Mouse (Mus musculus) CD4-positive, CD25-positive, alpha-beta regulatory T cell, adult 4 months (primary cell): ENCODE data around the gene Erc2. TPM values are rescaled to one million over a fixed set of nuclear protein-coding genes. Genes with fewer than 3 reads are reported as not detected.

Source experiments
- ATAC-seq: one replicate; pipeline ENCODE4 v1.8.0; 2017
- polyA plus RNA-seq, 2 experiments: library from polyadenylated mRNA; unstranded; fragments of 100-300 nt; shearing (Covaris generic); gene quantifications; one replicate each; pipeline ENCODE4 v1.2.1; 2017

The Erc2 gene
- polyA plus RNA-seq, 2 experiments from 2014 or later, result 0.38 TPM; not detected in 1

GRCm38 (mm10) chr14:28399897-28400296 lies 777.7 kb downstream of the Erc2 start:
- ATAC-seq, result no peak

- no peak for ATAC-seq
Observed at GRCm38 (mm10) chr14:28405277-28405840, 783.1 kb downstream of the Erc2 start.

DNA sequence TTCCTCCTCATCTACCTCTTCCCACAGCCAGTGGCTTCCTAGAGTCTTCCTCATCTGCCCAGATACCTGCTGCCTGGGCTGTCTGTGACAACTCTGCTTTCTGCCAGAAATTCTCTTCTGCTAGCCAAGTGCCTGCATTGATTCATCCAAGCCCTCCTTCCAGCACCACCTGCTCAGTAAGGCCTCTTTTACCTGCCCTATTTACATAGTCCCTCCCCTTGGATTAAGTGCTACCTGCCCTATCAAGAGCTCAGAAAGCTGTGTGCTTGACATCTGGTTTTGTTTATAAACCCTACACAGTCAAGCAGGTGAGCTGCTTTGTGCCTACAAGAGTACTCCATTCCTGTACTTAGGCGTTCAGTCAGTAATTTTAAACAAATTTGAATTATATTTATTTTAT lies 787.2 kb downstream of the Erc2 start:
- ATAC-seq, result no peak

DNA sequence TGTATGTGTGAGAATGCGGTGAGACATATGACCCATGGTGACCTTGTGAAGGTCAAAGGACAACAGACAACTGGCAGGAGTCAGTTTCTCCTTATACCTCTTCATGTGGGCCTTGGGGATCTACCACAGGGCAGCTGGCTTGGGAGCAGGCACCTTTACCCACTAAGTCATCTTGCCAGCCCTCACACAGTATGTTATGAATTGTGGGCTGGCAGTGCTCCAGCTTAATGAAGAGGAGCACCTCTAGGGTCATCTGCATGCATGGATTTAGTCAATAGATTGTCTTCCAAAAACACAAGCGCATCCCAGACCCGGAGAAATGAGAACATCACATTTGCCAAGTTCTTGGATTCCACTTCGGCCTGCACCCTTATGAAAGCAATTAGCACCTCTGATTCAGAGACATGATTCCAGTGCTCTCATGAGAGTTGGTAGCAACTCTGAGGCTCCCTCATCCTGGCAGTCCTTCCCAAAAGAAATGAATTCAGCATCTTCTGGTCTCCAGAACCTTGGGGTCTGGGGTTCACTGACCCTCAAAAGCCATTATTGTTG lies 787.6 kb downstream of the Erc2 start:
- no peak for ATAC-seq

DNA sequence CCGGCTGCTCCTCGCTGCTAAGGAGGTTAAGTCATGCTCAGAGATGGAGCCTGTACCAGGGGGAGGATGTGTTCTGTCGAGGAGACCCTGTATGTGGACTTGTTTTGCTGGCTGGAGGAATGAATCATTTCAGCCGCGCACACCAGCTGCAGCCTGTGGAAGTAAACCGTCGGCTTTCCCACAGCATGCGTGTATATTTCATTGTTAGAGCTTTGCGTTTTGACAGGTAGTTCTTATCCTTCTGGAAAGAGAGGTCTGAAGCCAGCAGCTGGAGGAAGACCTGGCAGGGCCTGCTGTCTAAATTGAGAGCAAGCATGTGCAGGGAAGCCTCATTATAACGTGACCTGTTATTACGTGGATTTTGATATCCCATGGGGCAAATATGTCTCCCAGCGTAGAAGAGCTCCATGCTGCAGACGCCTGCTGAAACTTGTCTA lies 788.6 kb downstream of the Erc2 start:
- ATAC-seq, result no peak

GRCm38 (mm10) chr14:28412252-28412995 lies 790.2 kb downstream of the Erc2 start:
- no peak for ATAC-seq

GRCm38 (mm10) chr14:28413516-28413915 lies 791.3 kb downstream of the Erc2 start:
- no peak for ATAC-seq

- ATAC-seq, result no peak
Observed at GRCm38 (mm10) chr14:28417019-28417418, 794.8 kb downstream of the Erc2 start.

DNA sequence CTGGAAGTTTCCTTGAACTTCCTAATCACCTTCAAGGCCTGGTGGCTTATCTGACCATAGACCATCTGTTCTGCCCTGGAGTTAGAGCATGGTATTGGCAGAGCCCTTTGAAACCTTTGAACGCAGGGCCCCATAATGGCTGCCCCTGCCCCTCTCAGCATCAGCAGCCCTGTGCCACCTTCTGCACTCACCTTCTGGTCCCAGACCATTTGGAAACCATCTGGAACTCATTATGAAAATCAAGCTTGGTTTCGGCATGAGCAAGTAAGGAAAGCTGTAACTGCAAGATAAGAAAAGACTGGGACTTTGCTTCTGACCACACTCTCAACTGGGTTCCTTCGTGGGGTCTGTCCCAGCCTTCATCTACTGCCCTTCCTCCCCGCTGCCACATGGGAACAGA lies 796.3 kb downstream of the Erc2 start:
- ATAC-seq, result no peak

GRCm38 (mm10) chr14:28419188-28419587 lies 797.0 kb downstream of the Erc2 start:
- no peak for ATAC-seq

GRCm38 (mm10) chr14:28420596-28420995 lies 798.4 kb downstream of the Erc2 start:
- ATAC-seq, result no peak

DNA sequence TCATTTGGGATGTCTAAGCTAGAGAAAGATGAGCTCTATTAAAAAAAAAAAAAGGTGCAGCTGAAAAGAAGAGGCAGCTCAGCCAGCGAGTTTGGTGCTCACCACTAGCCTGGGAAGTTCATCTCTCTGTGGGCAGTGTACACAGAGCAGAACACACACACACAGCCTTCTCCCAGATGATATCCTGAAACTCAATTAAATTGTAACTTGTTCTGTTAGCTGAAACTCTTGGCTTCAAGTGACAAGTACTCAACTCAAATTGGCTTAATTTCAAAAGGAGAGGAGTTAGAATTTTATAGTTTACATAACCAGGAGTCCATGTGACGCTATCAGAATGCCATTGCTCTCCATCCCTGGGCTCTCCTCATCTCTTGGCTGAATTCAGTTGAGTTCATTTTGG lies 804.4 kb downstream of the Erc2 start:
- no peak for ATAC-seq

GRCm38 (mm10) chr14:28431703-28432309 lies 809.6 kb downstream of the Erc2 start:
- no peak for ATAC-seq

- ATAC-seq, result no peak
Observed at GRCm38 (mm10) chr14:28434996-28435395, 812.8 kb downstream of the Erc2 start.

GRCm38 (mm10) chr14:28439171-28439570 lies 816.9 kb downstream of the Erc2 start:
- ATAC-seq, result no peak

- no peak for ATAC-seq
Observed at GRCm38 (mm10) chr14:28441240-28441967, 819.2 kb downstream of the Erc2 start.

DNA sequence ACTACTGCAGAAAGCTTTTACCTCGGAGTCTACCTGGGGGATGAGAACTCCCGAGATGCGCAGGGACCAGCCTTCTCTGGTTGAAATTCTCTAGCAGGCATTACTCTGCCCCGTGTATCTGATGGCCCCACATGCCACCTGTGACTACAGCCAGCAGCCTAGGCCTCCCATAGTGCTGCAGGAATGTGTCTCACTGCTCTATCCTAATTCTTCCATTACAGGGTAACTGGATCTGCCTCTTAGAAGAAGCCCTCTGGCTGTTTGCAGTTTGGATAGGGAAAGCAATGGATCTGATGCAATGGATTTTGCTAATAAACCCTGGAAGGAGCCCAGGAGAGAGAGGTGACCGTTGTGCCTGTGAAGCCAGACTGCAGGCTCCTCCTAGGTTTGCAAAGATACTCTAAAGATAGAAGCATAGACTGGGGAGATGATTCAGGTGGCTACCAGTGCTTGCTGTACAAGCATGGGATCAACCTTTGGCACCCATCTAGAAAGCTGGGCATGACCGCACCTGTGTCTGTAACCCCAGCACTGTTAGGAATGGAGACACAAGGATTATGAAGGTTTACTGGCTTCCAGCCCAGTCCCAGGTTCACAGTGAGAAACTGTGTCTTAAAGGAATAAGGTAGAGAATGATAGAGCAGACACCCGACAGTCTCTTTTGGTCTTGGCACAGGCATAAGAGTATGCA lies 821.2 kb downstream of the Erc2 start:
- ATAC-seq, result no peak

- ATAC-seq, result no peak
Observed at GRCm38 (mm10) chr14:28445737-28446136, 823.5 kb downstream of the Erc2 start.

DNA sequence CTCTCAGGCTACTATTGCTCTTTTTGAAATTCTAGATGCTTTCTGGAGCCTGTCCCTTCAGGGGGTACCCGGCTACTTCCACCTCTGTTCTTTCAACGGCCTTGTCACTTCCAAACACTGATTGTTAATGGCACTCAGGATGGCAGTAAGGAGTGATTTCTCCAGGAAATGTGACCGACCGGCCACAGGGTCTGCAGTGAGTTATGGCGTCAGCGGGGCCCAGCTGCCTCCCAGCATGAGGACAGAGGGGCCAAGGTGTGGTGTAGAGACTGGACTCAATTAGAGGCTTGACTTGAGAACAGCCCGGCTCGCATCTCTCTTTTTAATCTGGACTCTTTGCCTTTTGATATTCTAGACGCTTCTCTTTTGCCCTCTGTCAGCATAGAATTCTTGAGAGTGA lies 829.5 kb downstream of the Erc2 start:
- no peak for ATAC-seq

DNA sequence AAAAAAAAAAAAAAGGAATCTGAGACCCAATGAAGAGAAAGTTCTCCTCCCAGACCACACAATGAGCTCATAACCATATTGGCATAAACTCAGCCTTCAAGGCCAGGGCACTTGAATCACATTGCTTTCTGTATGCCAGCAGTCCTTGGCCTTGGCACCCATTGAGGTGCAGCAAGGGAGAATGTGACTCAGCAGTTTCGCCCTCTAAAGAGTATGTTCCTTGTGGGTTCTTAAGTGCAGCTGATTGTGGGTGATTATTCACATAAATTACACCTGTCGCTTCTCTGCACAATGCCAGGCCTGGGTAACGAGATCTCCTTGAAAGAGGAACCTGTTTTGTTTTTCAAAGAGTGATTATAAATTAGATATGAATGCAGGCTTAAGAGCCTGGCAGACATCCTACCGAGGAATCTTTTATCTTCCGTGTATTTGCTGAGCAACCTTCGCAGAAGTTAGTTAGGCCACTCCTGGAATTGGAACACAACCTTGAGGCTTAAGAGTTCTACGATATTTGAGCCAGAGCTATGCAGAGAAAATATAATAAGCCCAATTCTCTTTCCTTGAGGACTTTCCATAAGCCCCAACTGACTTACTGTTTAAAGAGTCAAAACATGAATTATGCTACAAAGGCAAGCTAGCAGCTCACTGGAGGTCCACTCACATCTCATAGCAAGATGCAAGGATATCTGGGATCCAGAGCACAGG lies 834.3 kb downstream of the Erc2 start:
- no peak for ATAC-seq

GRCm38 (mm10) chr14:28457428-28457827 lies 835.2 kb downstream of the Erc2 start:
- ATAC-seq, result no peak

GRCm38 (mm10) chr14:28467956-28468355 lies 845.7 kb downstream of the Erc2 start:
- no peak for ATAC-seq
